Mouse (Mus musculus) olfactory bulb, adult 2 months (tissue): ENCODE measurements at regions not wholly inside any gene's neighbourhood (a gene's known extent, or its start where the extent isn't known, plus 50 kb on each side); places are given as distances from the start of the nearest gene placed in this dataset.

Experiments
- CTCF ChIP-seq: fragments of 200-500 bp; IDR thresholded peaks from 2 replicates; pipeline ENCODE4 v1.5.1; 2012; ENCODE audit warnings: low read depth, mild to moderate bottlenecking, low read length, moderate library complexity; ENCODE audit not compliant: insufficient read depth
- POLR2A ChIP-seq: fragments of 200-500 bp; IDR thresholded peaks from 2 replicates; pipeline ENCODE4 v1.6.1; 2012; ENCODE audit warnings: mild to moderate bottlenecking, low read depth, low read length, moderate library complexity; ENCODE audit not compliant: insufficient read depth

- TF ChIP-seq CTCF: no peak
- no peak for TF ChIP-seq POLR2A
Observed at GRCm38 (mm10) chr16:92997636-92998035, 171.7 kb upstream of the Runx1 start.
